In the genomic region with DNA sequence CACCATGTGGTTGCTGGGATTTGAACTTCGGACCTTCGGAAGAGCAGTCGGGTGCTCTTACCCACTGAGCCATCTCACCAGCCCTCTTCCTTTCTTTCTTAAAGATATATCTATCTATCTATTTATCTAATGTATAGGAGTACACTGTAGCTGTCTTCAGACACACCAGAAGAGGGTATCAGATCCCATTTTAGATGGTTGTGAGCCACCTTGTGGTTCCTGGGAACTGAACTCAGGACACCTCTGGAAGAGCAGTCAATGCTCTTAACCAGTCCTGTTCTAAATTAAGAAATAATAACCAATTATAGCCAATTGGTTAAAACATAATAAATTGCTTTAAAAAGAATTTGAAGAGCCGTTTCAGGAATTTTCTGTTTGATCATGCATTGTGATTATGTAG, we compare ENCODE assay signal across 7 mouse cellular contexts. TPM values are rescaled to one million over a fixed set of nuclear protein-coding genes. Genes with fewer than 3 reads are reported as not detected.
DNase-seq lines count a peak whose midpoint lies in the region; ATAC-seq and TF ChIP-seq lines count a peak whose summit lies in the region.

No protein-coding gene starts in this region.

- no peak overlapping the region for H3K9ac ChIP-seq in lung, embryonic 14.5 days
- no peak overlapping the region for H3K9ac ChIP-seq in forebrain, embryonic 11.5 days (ENCODE audit: low read length)
- H3K9ac ChIP-seq in limb, embryonic 11.5 days (ENCODE audit: low read length) = no peak overlapping the region
- no peak overlapping the region for H3K9ac ChIP-seq in neural tube, embryonic 15.5 days (replicated peaks)

- ATAC-seq in lung, embryonic 14.5 days (ENCODE audit: insufficient read depth) = no peak
- no peak for ATAC-seq in forebrain, embryonic 11.5 days (replicated peaks; ENCODE audit: low FRiP score)
- no peak for ATAC-seq in limb, embryonic 11.5 days (ENCODE audit: insufficient number of reproducible peaks, low FRiP score, low TSS enrichment, low read depth)
- ATAC-seq in neural tube, embryonic 15.5 days (ENCODE audit: low FRiP score) = no peak

- H3K4me1 ChIP-seq in lung, embryonic 14.5 days (ENCODE audit: insufficient read depth) = peaks cover 7% of the 10 kb centered on the region
- no peaks in the 10 kb centered on the region for H3K4me1 ChIP-seq in forebrain, embryonic 11.5 days (replicated peaks; ENCODE audit: control insufficient read depth, insufficient read depth, low read length)
- peaks cover 5% of the 10 kb centered on the region; the same call in 1 of the 2 replicates for H3K4me1 ChIP-seq in limb, embryonic 11.5 days (ENCODE audit: control insufficient read depth, insufficient read depth, low read length)
- peaks cover 24% of the 10 kb centered on the region for H3K4me1 ChIP-seq in neural tube, embryonic 15.5 days

- peak overlapping the region; percentile 71 for H3K4me2 ChIP-seq in lung, embryonic 14.5 days
- H3K4me2 ChIP-seq in forebrain, embryonic 11.5 days (ENCODE audit: low read depth, low read length, severe bottlenecking) = peak overlapping the region; percentile 63
- H3K4me2 ChIP-seq in limb, embryonic 11.5 days (ENCODE audit: low read depth, severe bottlenecking) = peak overlapping the region; percentile 45
- H3K4me2 ChIP-seq in neural tube, embryonic 15.5 days = peak overlapping the region; percentile 67

- 52% methylated on average over 4 of the region's 4 CpGs for WGBS in lung, embryonic 14.5 days
- 56% methylated on average over 4 of the region's 4 CpGs for WGBS in forebrain, embryonic 11.5 days
- WGBS in limb, embryonic 11.5 days = 49% methylated on average over 4 of the region's 4 CpGs
- WGBS in neural tube, embryonic 15.5 days = 45% methylated on average over 4 of the region's 4 CpGs

- peaks cover 6% of the 10 kb centered on the region for H3K36me3 ChIP-seq in lung, embryonic 14.5 days (ENCODE audit: insufficient read depth)
- no peaks in the 10 kb centered on the region for H3K36me3 ChIP-seq in forebrain, embryonic 11.5 days (ENCODE audit: control insufficient read depth, insufficient read depth, low read length)
- H3K36me3 ChIP-seq in limb, embryonic 11.5 days (ENCODE audit: control insufficient read depth, insufficient read depth, low read length) = no peaks in the 10 kb centered on the region
- H3K36me3 ChIP-seq in neural tube, embryonic 15.5 days = no peaks in the 10 kb centered on the region

- peak; percentile 12 for DNase-seq in lung, embryonic 14.5 days
- DNase-seq in lung, postnatal 4 days = no peak
- no peak for DNase-seq in forebrain, embryonic 11.5 days (ENCODE audit: low spot score)
- DNase-seq in limb, embryonic 11.5 days (ENCODE audit: low spot score) = no peak
- no peak for DNase-seq in cerebellum, adult 11 months
- no peak for DNase-seq in right cerebral cortex, postnatal 14 days

- no peaks in the 10 kb centered on the region for H3K27me3 ChIP-seq in lung, embryonic 14.5 days (ENCODE audit: insufficient read depth, low read length)
- no peaks in the 10 kb centered on the region for H3K27me3 ChIP-seq in forebrain, embryonic 11.5 days (ENCODE audit: control insufficient read depth, insufficient read depth, low read length)
- H3K27me3 ChIP-seq in limb, embryonic 11.5 days (ENCODE audit: control insufficient read depth, insufficient read depth, low read length) = no peaks in the 10 kb centered on the region
- no peaks in the 10 kb centered on the region for H3K27me3 ChIP-seq in neural tube, embryonic 15.5 days (replicated peaks)

- H3K27ac ChIP-seq in lung, embryonic 14.5 days (ENCODE audit: low read depth) = no peak overlapping the region
- no peak overlapping the region for H3K27ac ChIP-seq in forebrain, embryonic 11.5 days (ENCODE audit: low read depth, low read length)
- no peak overlapping the region for H3K27ac ChIP-seq in limb, embryonic 11.5 days (replicated peaks; ENCODE audit: low read depth, low read length)
- no peak overlapping the region for H3K27ac ChIP-seq in neural tube, embryonic 15.5 days (replicated peaks)

- TF ChIP-seq CTCF in lung, embryonic 14.5 days (IDR thresholded peaks at IDR 0.05; ENCODE audit: low read depth) = no peak

- peak overlapping the region; percentile 94 for H3K4me3 ChIP-seq in lung, embryonic 14.5 days (ENCODE audit: low read depth, low read length)
- H3K4me3 ChIP-seq in forebrain, embryonic 11.5 days (ENCODE audit: low read depth, low read length) = peak overlapping the region; percentile 87
- H3K4me3 ChIP-seq in limb, embryonic 11.5 days (ENCODE audit: low read depth, low read length) = peak overlapping the region; percentile 78
- H3K4me3 ChIP-seq in neural tube, embryonic 15.5 days (replicated peaks) = peak overlapping the region; percentile 98

- H3K9me3 ChIP-seq in lung, embryonic 14.5 days (ENCODE audit: low read depth, low read length) = no peaks in the 10 kb centered on the region
- no peaks in the 10 kb centered on the region for H3K9me3 ChIP-seq in forebrain, embryonic 11.5 days (ENCODE audit: control insufficient read depth, low read length)
- no peaks in the 10 kb centered on the region for H3K9me3 ChIP-seq in limb, embryonic 11.5 days (ENCODE audit: control insufficient read depth, low read length)
- no peaks in the 10 kb centered on the region for H3K9me3 ChIP-seq in neural tube, embryonic 15.5 days (replicated peaks)

RNA-seq across cellular contexts. Expression of gene Snrnp48, which starts 0.6 kb away (rescaled TPM):
- polyA plus RNA-seq in lung, embryonic 14.5 days (2014; fragmentation: Nextera tagmentation; extraction: Ambion mirVana) = 39.1 and 40.5 TPM in 2 replicates
- polyA plus RNA-seq in forebrain, embryonic 11.5 days (2014; fragmentation: Nextera tagmentation; extraction: Ambion mirVana) = 44.8 and 45.5 TPM in 2 replicates
- polyA plus RNA-seq in limb, embryonic 11.5 days (2014; fragmentation: Nextera tagmentation; extraction: Ambion mirVana) = 41.4 and 41.9 TPM in 2 replicates
- polyA plus RNA-seq in neural tube, embryonic 15.5 days (2015; fragmentation: Nextera tagmentation; extraction: Ambion mirVana) = 26.6 and 31.0 TPM in 2 replicates

RNA-seq across cellular contexts. Expression of gene Dsp, which starts 53.1 kb away (rescaled TPM):
- polyA plus RNA-seq in lung, embryonic 14.5 days (2014; fragmentation: Nextera tagmentation; extraction: Ambion mirVana) = 8.0 and 9.1 TPM in 2 replicates
- 1.1 and 1.3 TPM in 2 replicates for polyA plus RNA-seq in forebrain, embryonic 11.5 days (2014; fragmentation: Nextera tagmentation; extraction: Ambion mirVana)
- polyA plus RNA-seq in limb, embryonic 11.5 days (2014; fragmentation: Nextera tagmentation; extraction: Ambion mirVana) = 3.0 and 3.9 TPM in 2 replicates
- polyA plus RNA-seq in neural tube, embryonic 15.5 days (2015; fragmentation: Nextera tagmentation; extraction: Ambion mirVana) = 0.23 and 5.3 TPM in 2 replicates
